In the genomic region with DNA sequence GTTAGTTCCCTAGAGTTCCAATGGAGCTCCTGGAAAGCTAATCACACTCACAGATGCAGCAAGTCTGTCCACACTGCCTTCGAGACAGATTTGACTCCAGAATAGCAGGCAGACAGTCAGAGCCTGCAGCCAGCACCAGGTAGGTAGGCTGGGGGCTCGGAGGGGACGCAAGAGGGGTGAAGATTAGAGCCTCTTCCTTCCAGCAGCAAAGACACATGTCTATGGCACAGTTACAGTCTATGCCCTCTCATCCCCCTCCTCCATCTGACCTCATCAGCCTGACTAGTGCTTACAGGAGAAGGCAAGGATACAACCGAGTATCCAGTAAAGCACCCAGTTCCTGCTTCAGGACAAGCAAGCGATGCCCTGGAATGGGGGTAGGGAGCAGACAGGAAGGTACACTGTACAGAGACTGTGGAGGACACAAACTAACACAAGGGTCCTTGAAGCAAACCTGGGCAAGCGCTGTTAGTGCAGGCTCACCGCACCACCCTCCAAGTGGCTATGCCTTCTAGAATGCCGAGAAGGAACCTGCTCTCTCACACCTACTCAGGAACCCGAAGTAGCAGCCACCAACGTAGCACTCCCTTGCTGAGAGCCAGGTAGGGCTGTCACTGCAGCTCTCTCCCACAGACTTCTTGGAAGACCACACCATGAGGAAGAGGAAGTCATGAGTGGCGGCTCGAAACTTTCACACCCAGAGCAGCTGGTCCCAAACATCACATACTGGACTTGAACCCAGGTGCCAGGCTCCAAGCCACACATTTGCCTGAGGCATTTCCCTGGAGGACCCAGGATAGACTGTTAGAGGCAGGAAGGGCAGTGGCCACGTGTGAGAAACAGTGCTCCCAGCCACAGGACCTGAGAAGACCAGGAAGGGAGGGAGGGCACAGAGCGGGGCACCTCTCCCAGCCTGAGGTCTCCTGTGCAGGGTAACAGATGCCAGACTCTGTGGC, we compare ENCODE assay signal across 17 mouse cellular contexts. TPM values are rescaled to one million over a fixed set of nuclear protein-coding genes. Genes with fewer than 3 reads are reported as not detected.
A peak's percentile ranks its signal among the peaks of the same experiment; 100 is the strongest.
DNase-seq lines count a peak whose midpoint lies in the region; ATAC-seq lines count a peak whose summit lies in the region.
"Had no signal": no experiment of that assay in that cellular context is flagged by ENCODE, and none has a peak within 500 bp of the region (broad histone marks: within the 10 kb centered on the region; RNA-seq: fewer than 3 reads in every experiment).

No protein-coding gene starts in this region.

- H3K27me3 ChIP-seq in kidney, embryonic 16.5 days (ENCODE audit: insufficient read depth, low read length), result no peaks in the 10 kb centered on the region
- H3K27me3 ChIP-seq: forebrain, embryonic 13.5 days; heart, embryonic 15.5 days; limb, embryonic 15.5 days had no signal

- no peak overlapping the region for H3K4me3 ChIP-seq in kidney, embryonic 16.5 days (ENCODE audit: low read length)
- H3K4me3 ChIP-seq: forebrain, embryonic 13.5 days; heart, embryonic 15.5 days had no signal

- no peaks in the 10 kb centered on the region for H3K36me3 ChIP-seq in kidney, embryonic 16.5 days (ENCODE audit: insufficient read depth, low read length)
- H3K36me3 ChIP-seq: heart, embryonic 15.5 days; limb, embryonic 15.5 days had no signal

- peak; percentile 28 for DNase-seq in CD4-positive, CD25-positive, alpha-beta regulatory T cell, adult 2 months (ENCODE audit: low read depth, low spot score)
- DNase-seq in kidney, adult 8-10 months, result no peak
- DNase-seq in right cerebral cortex, adult 2 months (ENCODE audit: low spot score in 2 of 2), result peak; percentile 43
- DNase-seq in right cerebral cortex, postnatal 10 days (ENCODE audit: low spot score in 2 of 2), result no peak
- peak; percentile 31 to 54 for DNase-seq in right cerebral cortex, postnatal 36 days (ENCODE audit: low spot score in 2 of 2)
- no peak for DNase-seq in MN1 (ENCODE audit: low spot score)
- DNase-seq: cerebellum, adult 2 months; gastrocnemius, postnatal 25 days; kidney, postnatal 25 days; liver, postnatal 0 days; spleen, adult 18-20 months; thymus, postnatal 36 days had no signal

- no peaks in the 10 kb centered on the region for H3K9me3 ChIP-seq in kidney, embryonic 16.5 days (ENCODE audit: low read length)
- H3K9me3 ChIP-seq: forebrain, embryonic 13.5 days; heart, embryonic 15.5 days; limb, embryonic 15.5 days had no signal

- no peak overlapping the region for H3K27ac ChIP-seq in kidney, embryonic 16.5 days (ENCODE audit: low read length)
- H3K27ac ChIP-seq: forebrain, embryonic 13.5 days; heart, embryonic 15.5 days; limb, embryonic 15.5 days had no signal

- H3K4me2 ChIP-seq in kidney, embryonic 16.5 days (replicated peaks; ENCODE audit: low read depth, low read length), result no peak overlapping the region

- H3K4me1 ChIP-seq in kidney, embryonic 16.5 days (ENCODE audit: insufficient read depth, low read length), result peaks cover 21% of the 10 kb centered on the region

- 0 out of 2 replicates have a peak overlapping the region, but pooled peaks have one; percentile 8 for H3K9ac ChIP-seq in kidney, embryonic 16.5 days (replicated peaks; ENCODE audit: low read length)
- H3K9ac ChIP-seq: limb, embryonic 15.5 days; liver, postnatal 0 days had no signal

- ATAC-seq in CD4-positive, CD25-positive, alpha-beta regulatory T cell, adult 4 months, result no peak
- no peak for ATAC-seq in kidney, embryonic 16.5 days (ENCODE audit: low FRiP score, low TSS enrichment)

- 75% methylated on average over 14 of the region's 14 CpGs for WGBS in kidney, embryonic 16.5 days

RNA-seq across cellular contexts. Expression of a gene that starts 11.7 kb away (rescaled TPM):
- polyA plus RNA-seq in CD4-positive, CD25-positive, alpha-beta regulatory T cell, adult 4 months (2017; shearing (Covaris generic)), result 10 to 100 TPM; 31.2 to 32.9 TPM
- polyA plus RNA-seq in kidney, embryonic 16.5 days (2015; fragmentation: Nextera tagmentation; extraction: Ambion mirVana), result 12.0 and 18.8 TPM in 2 replicates

Comparison
In these comparisons a context has a peak if more than half of its experiments do, and no peak if none do; other contexts are left out.
1. DNase-seq: peak in CD4-positive, CD25-positive, alpha-beta regulatory T cell, adult 2 months (single experiment), right cerebral cortex, adult 2 months (2 of 2) and right cerebral cortex, postnatal 36 days (2 of 2); none in kidney, adult 8-10 months (0 of 2), right cerebral cortex, postnatal 10 days (0 of 2) and MN1 (single experiment).